Mouse (Mus musculus) erythroblast, embryonic 14.5 days (primary cell): ENCODE measurements around the gene Adarb1. TPM values are rescaled to one million over a fixed set of nuclear protein-coding genes. Genes with fewer than 3 reads are reported as not detected.

ENCODE experiments used
- H3K27me3 ChIP-seq: 2 replicates; pipeline ENCODE4 v1.6.1; 2012; ENCODE audit warnings: inconsistent platforms; ENCODE audit not compliant: control insufficient read depth
- H3K36me3 ChIP-seq: 2 replicates; pipeline ENCODE4 v1.6.1; 2012; ENCODE audit warnings: mild to moderate bottlenecking, inconsistent platforms; ENCODE audit not compliant: control insufficient read depth
- H3K4me1 ChIP-seq: 2 replicates; pipeline ENCODE4 v1.6.1; 2012; ENCODE audit warnings: inconsistent platforms; ENCODE audit not compliant: control insufficient read depth
- H3K4me3 ChIP-seq: replicated peaks from 2 replicates; pipeline ENCODE3; 2012; ENCODE audit warnings: moderate library complexity, mild to moderate bottlenecking, inconsistent platforms
- H3K9me3 ChIP-seq: 2 replicates; pipeline ENCODE4 v1.6.1; 2012; ENCODE audit warnings: low read length, inconsistent platforms, mixed read lengths; ENCODE audit not compliant: control insufficient read depth
- GATA1 ChIP-seq: IDR thresholded peaks from 2 replicates; pipeline ENCODE4 v1.6.1; 2012; ENCODE audit warnings: low read length, inconsistent platforms, mixed read lengths
- TAL1 ChIP-seq: IDR thresholded peaks from 3 replicates; pipeline ENCODE4 v1.6.1; 2012; ENCODE audit warnings: low read length, inconsistent platforms, mixed read lengths
- polyA plus RNA-seq: library from polyadenylated mRNA; stranded (reverse); fragments of >175 nt; gene quantifications from 2 replicates; pipeline ENCODE4 v1.2.3, GENCODE M21; 2012

Gene Adarb1
- polyA plus RNA-seq, 1 experiment: not detected

DNA sequence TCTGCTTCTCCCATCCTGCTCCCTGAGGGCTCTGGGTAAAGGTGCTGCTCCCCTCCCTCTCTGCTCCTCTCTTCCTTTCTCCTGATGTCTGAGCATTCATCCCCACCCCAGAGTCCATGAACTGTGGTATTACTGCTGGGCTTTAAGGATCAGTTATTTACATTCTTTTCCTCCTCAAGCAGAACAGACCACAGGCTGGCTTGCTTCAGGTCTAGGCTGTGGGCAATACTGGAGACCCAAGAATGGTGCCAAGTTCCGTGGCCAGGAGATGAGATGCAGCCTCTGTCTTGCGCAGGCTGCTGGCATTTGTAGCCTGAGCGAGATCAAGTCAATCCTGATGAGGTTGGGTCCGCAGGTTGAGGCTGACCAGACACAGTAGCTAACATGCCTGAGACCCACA is 33.8 kb upstream of the Adarb1 start:
- Histone ChIP-seq H3K27me3 (peaks cover 28% of the 10 kb centered on the region), H3K4me1 (no peaks in the 10 kb centered on the region), H3K4me3 (no peak overlapping the region), H3K36me3 (no peaks in the 10 kb centered on the region), H3K9me3 (no peaks in the 10 kb centered on the region)
- TF ChIP-seq GATA1 (no peak), TAL1 (no peak)

- TF ChIP-seq TAL1: no peak
- no peak for TF ChIP-seq GATA1
- no peaks in the 10 kb centered on the region for H3K36me3 ChIP-seq
- no peak overlapping the region for H3K4me3 ChIP-seq
- H3K9me3 ChIP-seq: 0 out of 2 replicates have a peak, but pooled peaks cover 1% of the 10 kb centered on the region
- peaks cover 28% of the 10 kb centered on the region for H3K27me3 ChIP-seq
- H3K4me1 ChIP-seq: no peaks in the 10 kb centered on the region
Measured at GRCm38 (mm10) chr10:77450159-77450464, 32.0 kb upstream of the Adarb1 start.

- no peaks in the 10 kb centered on the region for H3K36me3 ChIP-seq
- no peak overlapping the region for H3K4me3 ChIP-seq
- H3K4me1 ChIP-seq: no peaks in the 10 kb centered on the region
- TF ChIP-seq GATA1 (no peak), TAL1 (no peak)
- H3K27me3 ChIP-seq: peaks cover 28% of the 10 kb centered on the region
- 0 out of 2 replicates have a peak, but pooled peaks cover 2% of the 10 kb centered on the region for H3K9me3 ChIP-seq
Measured at GRCm38 (mm10) chr10:77449315-77450158, 31.5 kb upstream of the Adarb1 start.

DNA sequence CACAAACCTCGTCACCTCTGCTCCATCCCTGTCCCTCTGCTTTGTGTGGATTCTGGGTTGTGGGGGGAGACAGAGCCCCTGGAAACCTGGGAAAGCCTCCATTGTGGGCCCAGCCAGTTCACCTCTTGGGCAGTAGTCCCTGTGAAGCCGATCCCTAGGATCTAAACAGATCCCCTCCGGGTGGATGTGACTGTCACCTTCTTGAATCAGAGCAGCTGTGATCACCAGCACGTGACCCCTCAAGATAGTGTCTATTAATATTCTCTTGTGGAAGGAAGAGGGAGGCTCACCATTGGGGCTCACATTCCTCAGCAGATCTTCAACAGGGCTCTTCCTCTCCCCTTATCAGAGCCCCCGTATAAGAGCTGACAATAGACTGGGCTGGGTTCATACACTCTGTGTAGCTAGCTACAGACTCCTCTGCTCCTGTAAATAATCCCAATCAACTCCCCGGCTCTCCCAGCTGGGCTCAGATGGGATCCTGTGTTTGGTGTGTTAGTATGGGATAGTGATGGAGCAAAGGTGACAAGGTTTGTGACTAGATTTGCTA is 30.7 kb upstream of the Adarb1 start:
- H3K4me3 ChIP-seq: no peak overlapping the region
- 0 out of 2 replicates have a peak, but pooled peaks cover 2% of the 10 kb centered on the region for H3K9me3 ChIP-seq
- no peaks in the 10 kb centered on the region for H3K36me3 ChIP-seq
- TF ChIP-seq GATA1 (no peak), TAL1 (no peak)
- no peaks in the 10 kb centered on the region for H3K4me1 ChIP-seq
- H3K27me3 ChIP-seq: peaks cover 28% of the 10 kb centered on the region

DNA sequence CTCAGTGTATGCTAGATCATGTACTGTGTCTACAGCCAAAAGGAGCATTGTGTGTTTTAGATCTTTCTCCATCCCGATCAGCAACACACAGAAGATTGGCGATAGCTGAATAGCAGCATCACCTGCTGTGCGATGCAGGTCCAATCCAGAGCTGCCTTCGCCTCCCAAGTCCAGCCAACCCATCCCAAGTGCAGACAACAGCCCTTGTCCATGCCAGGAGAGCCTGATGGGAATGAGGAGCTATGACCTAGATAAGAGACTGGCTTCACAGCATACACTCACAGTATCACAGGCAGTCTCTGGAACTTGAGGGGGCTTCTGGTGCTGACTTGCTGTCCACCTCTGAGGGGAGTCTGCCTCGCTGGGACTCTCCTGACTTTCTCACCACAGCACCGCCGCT is 30.1 kb upstream of the Adarb1 start:
- H3K4me1 ChIP-seq: no peaks in the 10 kb centered on the region
- TF ChIP-seq TAL1 (no peak), GATA1 (no peak)
- no peaks in the 10 kb centered on the region for H3K36me3 ChIP-seq
- peaks cover 28% of the 10 kb centered on the region for H3K27me3 ChIP-seq
- 0 out of 2 replicates have a peak, but pooled peaks cover 2% of the 10 kb centered on the region for H3K9me3 ChIP-seq
- H3K4me3 ChIP-seq: no peak overlapping the region

DNA sequence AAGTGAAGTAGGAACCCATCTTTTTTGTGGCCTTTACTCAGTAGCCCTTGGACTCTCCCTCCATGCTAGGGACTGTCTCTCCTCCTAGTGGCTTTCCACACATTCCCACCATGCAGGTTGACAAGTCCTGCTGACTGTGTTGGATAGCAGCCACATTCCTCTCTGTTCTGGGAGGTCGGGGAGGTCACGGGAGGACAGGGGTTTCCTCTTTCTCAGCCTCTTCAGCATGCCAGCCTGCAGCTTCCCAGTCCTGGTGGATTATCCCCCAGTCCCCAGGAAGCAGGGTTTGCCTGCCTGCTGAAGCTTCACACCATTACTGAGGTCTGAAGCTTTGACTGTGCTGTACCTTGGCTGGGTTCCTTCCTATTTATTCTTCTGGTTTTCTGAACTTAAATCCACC is 29.7 kb upstream of the Adarb1 start:
- no peaks in the 10 kb centered on the region for H3K4me1 ChIP-seq
- H3K36me3 ChIP-seq: no peaks in the 10 kb centered on the region
- H3K4me3 ChIP-seq: no peak overlapping the region
- TF ChIP-seq TAL1 (no peak), GATA1 (no peak)
- peaks cover 28% of the 10 kb centered on the region for H3K27me3 ChIP-seq
- H3K9me3 ChIP-seq: 0 out of 2 replicates have a peak, but pooled peaks cover 2% of the 10 kb centered on the region

GRCm38 (mm10) chr10:77442250-77442649 is 24.2 kb upstream of the Adarb1 start:
- Histone ChIP-seq H3K4me3 (no peak overlapping the region), H3K9me3 (0 out of 2 replicates have a peak, but pooled peaks cover 2% of the 10 kb centered on the region), H3K27me3 (no peaks in the 10 kb centered on the region), H3K4me1 (no peaks in the 10 kb centered on the region), H3K36me3 (no peaks in the 10 kb centered on the region)
- no peak for TF ChIP-seq GATA1
- no peak for TF ChIP-seq TAL1

- H3K9me3 ChIP-seq: 0 out of 2 replicates have a peak, but pooled peaks cover 2% of the 10 kb centered on the region
- H3K36me3 ChIP-seq: no peaks in the 10 kb centered on the region
- no peaks in the 10 kb centered on the region for H3K4me1 ChIP-seq
- no peak for TF ChIP-seq GATA1
- TF ChIP-seq TAL1: no peak
- no peak overlapping the region for H3K4me3 ChIP-seq
- no peaks in the 10 kb centered on the region for H3K27me3 ChIP-seq
Measured at GRCm38 (mm10) chr10:77441812-77442211, 23.7 kb upstream of the Adarb1 start.
